Mouse (Mus musculus): Measurements from ENCODE around the gene Snd1.

GRCm38 (mm10) chr6:28850326-28850900 lies 375.5 kb downstream of the Snd1 start:
- TF ChIP-seq POLR2A (IDR thresholded peaks at IDR 0.05; ENCODE audit: extremely low read depth, insufficient read depth, low read length) (no peak), CTCF (IDR thresholded peaks at IDR 0.05; ENCODE audit: extremely low read depth, insufficient read depth, low read length) (no peak)
